ENCODE assay signal across 17 mouse cellular contexts in genomic region chr11:77932576-77932975, GRCm38 (mm10). TPM values are rescaled to one million over a fixed set of nuclear protein-coding genes. Genes with fewer than 3 reads are reported as not detected.
DNase-seq lines count a peak whose midpoint lies in the region; ATAC-seq lines count a peak whose summit lies in the region.
"Had no signal": no experiment of that assay in that cellular context is flagged by ENCODE, and none has a peak within 500 bp of the region (broad histone marks: within the 10 kb centered on the region; RNA-seq: fewer than 3 reads in every experiment).

No protein-coding gene starts in this region.

- H3K36me3 ChIP-seq in neural tube, embryonic 11.5 days (ENCODE audit: control insufficient read depth, insufficient read depth, low read length): no peaks in the 10 kb centered on the region
- H3K36me3 ChIP-seq in hindbrain, embryonic 13.5 days: no peaks in the 10 kb centered on the region
- H3K36me3 ChIP-seq in midbrain, embryonic 14.5 days (ENCODE audit: control insufficient read depth, insufficient read depth, low read length): no peaks in the 10 kb centered on the region
- no peaks in the 10 kb centered on the region for H3K36me3 ChIP-seq in intestine, embryonic 15.5 days
- H3K36me3 ChIP-seq in heart, embryonic 10.5 days: no peaks in the 10 kb centered on the region
- H3K36me3 ChIP-seq: embryonic facial prominence, embryonic 15.5 days; heart, embryonic 13.5 days; limb, embryonic 10.5 days; liver, embryonic 12.5 days had no signal

- no peak overlapping the region for H3K9ac ChIP-seq in neural tube, embryonic 11.5 days (ENCODE audit: low read length)
- peak overlapping the region; percentile 89 for H3K9ac ChIP-seq in hindbrain, embryonic 13.5 days
- peak overlapping the region; percentile 92 for H3K9ac ChIP-seq in midbrain, embryonic 14.5 days (replicated peaks; ENCODE audit: low read length)
- H3K9ac ChIP-seq in intestine, embryonic 15.5 days: no peak overlapping the region
- H3K9ac ChIP-seq: embryonic facial prominence, embryonic 15.5 days; heart, embryonic 13.5 days; liver, embryonic 12.5 days had no signal

- peak overlapping the region; percentile 54 for H3K4me3 ChIP-seq in neural tube, embryonic 11.5 days (ENCODE audit: low read depth, low read length)
- peak overlapping the region; percentile 66 for H3K4me3 ChIP-seq in hindbrain, embryonic 13.5 days
- peak overlapping the region; percentile 84 for H3K4me3 ChIP-seq in midbrain, embryonic 14.5 days (replicated peaks; ENCODE audit: low read depth, low read length)
- H3K4me3 ChIP-seq in intestine, embryonic 15.5 days (replicated peaks): no peak overlapping the region
- H3K4me3 ChIP-seq in heart, embryonic 10.5 days: no peak overlapping the region
- H3K4me3 ChIP-seq: limb, embryonic 10.5 days had no signal

- H3K27ac ChIP-seq in neural tube, embryonic 11.5 days (ENCODE audit: low read depth, low read length): no peak overlapping the region
- peak overlapping the region; percentile 97 for H3K27ac ChIP-seq in hindbrain, embryonic 13.5 days
- H3K27ac ChIP-seq in midbrain, embryonic 14.5 days (replicated peaks; ENCODE audit: low read depth, low read length): peak overlapping the region; percentile 93
- no peak overlapping the region for H3K27ac ChIP-seq in intestine, embryonic 15.5 days
- H3K27ac ChIP-seq in heart, embryonic 10.5 days: no peak overlapping the region
- H3K27ac ChIP-seq: embryonic facial prominence, embryonic 15.5 days; heart, embryonic 13.5 days; limb, embryonic 10.5 days; liver, embryonic 12.5 days had no signal

- WGBS in neural tube, embryonic 11.5 days: 48% methylated on average over 5 of the region's 5 CpGs
- WGBS in hindbrain, embryonic 13.5 days: 43% methylated on average over 5 of the region's 5 CpGs
- WGBS in midbrain, embryonic 14.5 days: 46% methylated on average over 5 of the region's 5 CpGs
- 42% methylated on average over 5 of the region's 5 CpGs for WGBS in intestine, embryonic 15.5 days
- 34% methylated on average over 5 of the region's 5 CpGs for WGBS in heart, embryonic 10.5 days

- H3K9me3 ChIP-seq in neural tube, embryonic 11.5 days (ENCODE audit: control insufficient read depth, low read length): no peaks in the 10 kb centered on the region
- no peaks in the 10 kb centered on the region for H3K9me3 ChIP-seq in hindbrain, embryonic 13.5 days
- no peaks in the 10 kb centered on the region for H3K9me3 ChIP-seq in midbrain, embryonic 14.5 days (ENCODE audit: control insufficient read depth, low read length)
- H3K9me3 ChIP-seq in intestine, embryonic 15.5 days: no peaks in the 10 kb centered on the region
- H3K9me3 ChIP-seq in heart, embryonic 10.5 days: no peaks in the 10 kb centered on the region
- H3K9me3 ChIP-seq: embryonic facial prominence, embryonic 15.5 days; heart, embryonic 13.5 days; limb, embryonic 10.5 days; liver, embryonic 12.5 days had no signal

- peaks cover 60% of the 10 kb centered on the region for H3K27me3 ChIP-seq in neural tube, embryonic 11.5 days (ENCODE audit: control insufficient read depth, insufficient read depth, low read length)
- peaks cover 68% of the 10 kb centered on the region for H3K27me3 ChIP-seq in hindbrain, embryonic 13.5 days
- peaks cover 20% of the 10 kb centered on the region for H3K27me3 ChIP-seq in midbrain, embryonic 14.5 days (ENCODE audit: control insufficient read depth, insufficient read depth, low read length)
- peaks cover 69% of the 10 kb centered on the region for H3K27me3 ChIP-seq in intestine, embryonic 15.5 days (replicated peaks)
- H3K27me3 ChIP-seq in heart, embryonic 10.5 days (ENCODE audit: insufficient read depth, poor library complexity, severe bottlenecking): peaks cover 97% of the 10 kb centered on the region

- peaks cover 10% of the 10 kb centered on the region for H3K4me1 ChIP-seq in neural tube, embryonic 11.5 days (ENCODE audit: control insufficient read depth, insufficient read depth, low read length)
- peaks cover 80% of the 10 kb centered on the region for H3K4me1 ChIP-seq in hindbrain, embryonic 13.5 days (replicated peaks)
- H3K4me1 ChIP-seq in midbrain, embryonic 14.5 days (ENCODE audit: control insufficient read depth, insufficient read depth, low read length): peaks cover 64% of the 10 kb centered on the region
- peaks cover 14% of the 10 kb centered on the region for H3K4me1 ChIP-seq in intestine, embryonic 15.5 days (replicated peaks)
- peaks cover 27% of the 10 kb centered on the region for H3K4me1 ChIP-seq in heart, embryonic 10.5 days

- H3K4me2 ChIP-seq in neural tube, embryonic 11.5 days (ENCODE audit: low read depth): peak overlapping the region; percentile 94
- H3K4me2 ChIP-seq in hindbrain, embryonic 13.5 days: peak overlapping the region; percentile 87
- H3K4me2 ChIP-seq in midbrain, embryonic 14.5 days (ENCODE audit: low read length): peak overlapping the region; percentile 87
- H3K4me2 ChIP-seq in intestine, embryonic 15.5 days (replicated peaks): no peak overlapping the region
- H3K4me2 ChIP-seq: liver, embryonic 12.5 days had no signal

- no peak for DNase-seq in neural tube, embryonic 11.5 days (ENCODE audit: low spot score)
- no peak for DNase-seq in neural tube, embryonic 10.5 days (ENCODE audit: extremely low spot score, low spot score)
- DNase-seq in midbrain, embryonic 14.5 days: no peak
- no peak for DNase-seq in adrenal gland, postnatal 25 days
- no peak for DNase-seq in heart, embryonic 10.5 days (ENCODE audit: low spot score)
- DNase-seq in c-Kit-positive CD71-positive TER-119-positive erythroid progenitor cells, embryonic 14.5 days (ENCODE audit: low spot score): no peak
- DNase-seq: heart, postnatal 4 days; kidney, adult 2 months; kidney, postnatal 25 days; right cerebral cortex, postnatal 14 days; thymus, adult 18-20 months had no signal

- ATAC-seq in neural tube, embryonic 11.5 days (ENCODE audit: insufficient read depth, low FRiP score, low TSS enrichment): no peak
- no peak for ATAC-seq in hindbrain, embryonic 13.5 days (ENCODE audit: low FRiP score)
- no peak for ATAC-seq in midbrain, embryonic 14.5 days (ENCODE audit: low FRiP score, low TSS enrichment)
- no peak for ATAC-seq in intestine, embryonic 15.5 days
- ATAC-seq: liver, embryonic 12.5 days had no signal

RNA-seq across cellular contexts. Expression of gene Sez6, which starts 2.0 kb away (rescaled TPM):
- polyA plus RNA-seq in neural tube, embryonic 11.5 days (2014; fragmentation: Nextera tagmentation; extraction: Ambion mirVana): 12.4 and 13.8 TPM in 2 replicates
- polyA plus RNA-seq in hindbrain, embryonic 13.5 days (2015; fragmentation: Nextera tagmentation; extraction: Ambion mirVana): 112 and 121 TPM in 2 replicates
- polyA plus RNA-seq in midbrain, embryonic 14.5 days (2014; fragmentation: Nextera tagmentation; extraction: Ambion mirVana): 121 and 124 TPM in 2 replicates
- polyA plus RNA-seq in intestine, embryonic 15.5 days (2015; fragmentation: Nextera tagmentation; extraction: Ambion mirVana): 0.95 and 1.2 TPM in 2 replicates
- total RNA-seq in adrenal gland, postnatal 25 days (2021): 2.0 and 2.7 TPM in 2 replicates
- 0.05 and 0.30 TPM in 2 replicates for polyA plus RNA-seq in heart, embryonic 10.5 days (2016; fragmentation: Nextera tagmentation; extraction: Ambion mirVana)

RNA-seq across cellular contexts. Expression of gene Pipox, which starts 38.7 kb away (rescaled TPM):
- 2.6 and 4.0 TPM in 2 replicates for polyA plus RNA-seq in neural tube, embryonic 11.5 days (2014; fragmentation: Nextera tagmentation; extraction: Ambion mirVana)
- polyA plus RNA-seq in hindbrain, embryonic 13.5 days (2015; fragmentation: Nextera tagmentation; extraction: Ambion mirVana): 4.2 and 6.6 TPM in 2 replicates
- polyA plus RNA-seq in midbrain, embryonic 14.5 days (2014; fragmentation: Nextera tagmentation; extraction: Ambion mirVana): 4.0 and 4.2 TPM in 2 replicates
- 29.8 and 36.1 TPM in 2 replicates for polyA plus RNA-seq in intestine, embryonic 15.5 days (2015; fragmentation: Nextera tagmentation; extraction: Ambion mirVana)
- total RNA-seq in adrenal gland, postnatal 25 days (2021): 3.8 and 4.6 TPM in 2 replicates
- 2.0 and 3.0 TPM in 2 replicates for polyA plus RNA-seq in heart, embryonic 10.5 days (2016; fragmentation: Nextera tagmentation; extraction: Ambion mirVana)

RNA-seq across cellular contexts. Expression of gene Phf12, which starts 50.0 kb away (rescaled TPM):
- polyA plus RNA-seq in neural tube, embryonic 11.5 days (2014; fragmentation: Nextera tagmentation; extraction: Ambion mirVana): 17.8 and 19.6 TPM in 2 replicates
- polyA plus RNA-seq in hindbrain, embryonic 13.5 days (2015; fragmentation: Nextera tagmentation; extraction: Ambion mirVana): 18.9 and 21.2 TPM in 2 replicates
- 18.5 and 20.3 TPM in 2 replicates for polyA plus RNA-seq in midbrain, embryonic 14.5 days (2014; fragmentation: Nextera tagmentation; extraction: Ambion mirVana)
- 12.8 and 13.5 TPM in 2 replicates for polyA plus RNA-seq in intestine, embryonic 15.5 days (2015; fragmentation: Nextera tagmentation; extraction: Ambion mirVana)
- total RNA-seq in adrenal gland, postnatal 25 days (2021): 76.6 and 79.8 TPM in 2 replicates
- 13.2 and 20.0 TPM in 2 replicates for polyA plus RNA-seq in heart, embryonic 10.5 days (2016; fragmentation: Nextera tagmentation; extraction: Ambion mirVana)

Comparison
In these comparisons a context has a peak if more than half of its experiments do, and no peak if none do; other contexts are left out.
1. H3K27ac ChIP-seq: peak in hindbrain, embryonic 13.5 days (single experiment) and midbrain, embryonic 14.5 days (single experiment); none in neural tube, embryonic 11.5 days (single experiment), intestine, embryonic 15.5 days (single experiment) and heart, embryonic 10.5 days (single experiment).
2. H3K4me3 ChIP-seq: peak in neural tube, embryonic 11.5 days (single experiment), hindbrain, embryonic 13.5 days (single experiment) and midbrain, embryonic 14.5 days (single experiment); none in intestine, embryonic 15.5 days (single experiment) and heart, embryonic 10.5 days (single experiment).
3. H3K9ac ChIP-seq: peak in hindbrain, embryonic 13.5 days (single experiment) and midbrain, embryonic 14.5 days (single experiment); none in neural tube, embryonic 11.5 days (single experiment) and intestine, embryonic 15.5 days (single experiment).